Mouse (Mus musculus): ENCODE results near the gene Olfr1417.
"Not testable (repeated sequence)": the region's sequence is repeated elsewhere in the genome, so short reads cannot be mapped to it uniquely, and the experiment has no call there.

Olfr1417 gene

GRCm38 (mm10) chr19:11839119-11839518, at the start of gene Olfr1417:
TSS of gene Olfr1417 (minus strand) at chr19:11839219.
- DNase-seq (ENCODE audit: low spot score) = no peak

GRCm38 (mm10) chr19:11886265-11886664, 47.2 kb upstream of the Olfr1417 start, which contains the start of gene Olfr1420:
TSS of gene Olfr1420 (plus strand) at chr19:11886565.
- no peak for DNase-seq (ENCODE audit: low spot score)

GRCm38 (mm10) chr19:11878404-11878803, 39.4 kb upstream of the Olfr1417 start:
- DNase-seq (ENCODE audit: low spot score) = not testable (repeated sequence)

- no peak for DNase-seq (ENCODE audit: low spot score)
These were observed 36.0 kb upstream of the Olfr1417 start, which contains the start of gene Olfr1419 for GRCm38 (mm10) chr19:11875006-11875405. TSS of gene Olfr1419 (minus strand) at chr19:11875106.

- no peak for DNase-seq (ENCODE audit: low spot score)
These were observed 28.8 kb upstream of the Olfr1417 start for GRCm38 (mm10) chr19:11867837-11868236.

- no peak for DNase-seq (ENCODE audit: low spot score)
These were observed 21.9 kb upstream of the Olfr1417 start, which contains the start of gene Olfr1418 for GRCm38 (mm10) chr19:11860966-11861365. TSS of gene Olfr1418 (minus strand) at chr19:11861066.

GRCm38 (mm10) chr19:11856506-11856905, 17.5 kb upstream of the Olfr1417 start:
- peak; percentile 47 for DNase-seq (ENCODE audit: low spot score)

- no peak for DNase-seq (ENCODE audit: low spot score)
These were observed 15.8 kb upstream of the Olfr1417 start for GRCm38 (mm10) chr19:11854821-11855220.

GRCm38 (mm10) chr19:11852652-11853051, 13.6 kb upstream of the Olfr1417 start:
- DNase-seq (ENCODE audit: low spot score) = no peak

- DNase-seq (ENCODE audit: low spot score) = no peak
These were observed 7.3 kb upstream of the Olfr1417 start for GRCm38 (mm10) chr19:11846333-11846732.

GRCm38 (mm10) chr19:11823346-11824065, 15.5 kb downstream of the Olfr1417 start:
- DNase-seq (ENCODE audit: low spot score) = no peak

- DNase-seq (ENCODE audit: low spot score) = no peak
These were observed 18.8 kb downstream of the Olfr1417 start for GRCm38 (mm10) chr19:11820211-11820610.

- peak; percentile 26 for DNase-seq (ENCODE audit: low spot score)
These were observed 19.2 kb downstream of the Olfr1417 start for GRCm38 (mm10) chr19:11819800-11820199.

- no peak for DNase-seq (ENCODE audit: low spot score)
These were observed 19.8 kb downstream of the Olfr1417 start, which contains the start of gene Stx3 for GRCm38 (mm10) chr19:11819143-11819700. TSS of gene Stx3 (minus strand) at chr19:11819403.

GRCm38 (mm10) chr19:11818199-11819142, 20.5 kb downstream of the Olfr1417 start:
- no peak for DNase-seq (ENCODE audit: low spot score)

GRCm38 (mm10) chr19:11817586-11817985, 21.4 kb downstream of the Olfr1417 start:
- no peak for DNase-seq (ENCODE audit: low spot score)

- no peak for DNase-seq (ENCODE audit: low spot score)
These were observed 22.3 kb downstream of the Olfr1417 start for GRCm38 (mm10) chr19:11816706-11817105.

GRCm38 (mm10) chr19:11814742-11815333, 24.2 kb downstream of the Olfr1417 start:
- DNase-seq (ENCODE audit: low spot score) = no peak

- DNase-seq (ENCODE audit: low spot score) = no peak
These were observed 25.4 kb downstream of the Olfr1417 start for GRCm38 (mm10) chr19:11813649-11814048.

GRCm38 (mm10) chr19:11813136-11813535, 25.9 kb downstream of the Olfr1417 start:
- DNase-seq (ENCODE audit: low spot score) = no peak

- DNase-seq (ENCODE audit: low spot score) = no peak
These were observed 27.2 kb downstream of the Olfr1417 start for GRCm38 (mm10) chr19:11811688-11812365.
